Mouse (Mus musculus) CH12.LX (cell line): ENCODE data around the gene Vipr2. TPM values are rescaled to one million over a fixed set of nuclear protein-coding genes. Genes with fewer than 3 reads are reported as not detected.
A peak's percentile ranks its signal among the peaks of the same experiment; 100 is the strongest.

ENCODE experiments used
- DNase-seq: peaks from one replicate; pipeline ENCODE4 v3.0.0-alpha.2; 2013; ENCODE audit errors: extremely low read depth
- H3K27ac ChIP-seq: 2 replicates; pipeline ENCODE4 v1.5.1; 2012; ENCODE audit warnings: low read depth, mild to moderate bottlenecking, control low read depth, moderate library complexity; ENCODE audit not compliant: insufficient read depth
- H3K27me3 ChIP-seq: replicated peaks from 2 replicates; pipeline ENCODE3; 2012; ENCODE audit warnings: inconsistent platforms
- H3K36me3 ChIP-seq, 2 experiments: replicated peaks in 1 of 2; 2 replicates each; pipeline versions ENCODE3 to v1.6.1; 2012; ENCODE audit warnings: inconsistent platforms in 1 of 2, low read length in 1 of 2, mild to moderate bottlenecking in 1 of 2, mixed read lengths in 1 of 2, moderate library complexity in 1 of 2; ENCODE audit not compliant: control insufficient read depth in 1 of 2, insufficient read depth in 1 of 2
- H3K4me1 ChIP-seq, 2 experiments: 2 replicates each; pipeline ENCODE4 v1.6.1; 2012; ENCODE audit warnings: inconsistent platforms in 1 of 2, moderate library complexity in 1 of 2; ENCODE audit not compliant: insufficient read depth in 2 of 2, control insufficient read depth in 1 of 2
- H3K4me2 ChIP-seq: 2 replicates; pipeline ENCODE4 v1.6.1; 2012; ENCODE audit warnings: low read depth, mild to moderate bottlenecking, control low read depth; ENCODE audit not compliant: poor library complexity, insufficient read depth, severe bottlenecking
- H3K4me3 ChIP-seq, 3 experiments: fragments of 150-350 bp in 1 of 3; sonication (generic) in 1 of 3; replicated peaks in 1 of 3; 2 replicates each; pipeline versions ENCODE3 to v1.5.1; 2011 to 2012; ENCODE audit warnings: low read depth in 2 of 3, low read length in 2 of 3, mild to moderate bottlenecking in 2 of 3, moderate library complexity in 2 of 3, control low read depth in 1 of 3, improper control_type of control experiment in 1 of 3, inconsistent platforms in 1 of 3, mixed read lengths in 1 of 3; ENCODE audit not compliant: poor library complexity in 1 of 3
- H3K79me2 ChIP-seq: replicated peaks from 2 replicates; pipeline ENCODE4 v1.6.1; 2012; ENCODE audit warnings: mild to moderate bottlenecking, moderate library complexity; ENCODE audit not compliant: control insufficient read depth, poor library complexity, insufficient read depth, severe bottlenecking; ENCODE audit errors: extremely low read depth
- H3K9ac ChIP-seq: 2 replicates; pipeline ENCODE4 v1.6.1; 2012; ENCODE audit warnings: low read depth, mild to moderate bottlenecking, control low read depth, moderate library complexity; ENCODE audit not compliant: insufficient read depth
- H3K9me3 ChIP-seq: replicated peaks from 2 replicates; pipeline ENCODE3; 2012; ENCODE audit warnings: low read length, inconsistent platforms, mixed read lengths
- BHLHE40 ChIP-seq: IDR thresholded peaks from 2 replicates; pipeline ENCODE4 v1.6.1; 2011; ENCODE audit warnings: mild to moderate bottlenecking, low read depth, low read length, improper control_type of control experiment
- CHD1 ChIP-seq: IDR thresholded peaks from 2 replicates; pipeline ENCODE4 v1.6.1; 2012; ENCODE audit warnings: low read depth, low read length, improper control_type of control experiment, inconsistent platforms
- CHD2 ChIP-seq: IDR thresholded peaks from 2 replicates; pipeline ENCODE4 v1.6.1; 2011; ENCODE audit warnings: low read length, improper control_type of control experiment
- CTCF ChIP-seq, 2 experiments: IDR thresholded peaks in 1 of 2; conservative IDR thresholded peaks in 1 of 2; 2 replicates each; pipeline ENCODE4 v1.5.1; 2011 to 2012; ENCODE audit warnings: low read depth in 2 of 2, low read length in 2 of 2, improper control_type of control experiment in 1 of 2, inconsistent platforms in 1 of 2, mild to moderate bottlenecking in 1 of 2, moderate library complexity in 1 of 2
- E2F4 ChIP-seq: IDR thresholded peaks from 2 replicates; pipeline ENCODE4 v1.6.1; 2011; ENCODE audit warnings: low read depth, low read length, improper control_type of control experiment; ENCODE audit not compliant: insufficient replicate concordance
- ELF1 ChIP-seq: IDR thresholded peaks from 2 replicates; pipeline ENCODE4 v1.6.1; 2014; ENCODE audit warnings: low read depth, mild to moderate bottlenecking, inconsistent platforms, low read length, improper control_type of control experiment
- EP300 ChIP-seq: IDR thresholded peaks from 2 replicates; pipeline ENCODE4 v1.6.1; 2011; ENCODE audit warnings: low read length, improper control_type of control experiment
- ETS1 ChIP-seq: conservative IDR thresholded peaks from 2 replicates; pipeline ENCODE4 v1.6.1; 2012; ENCODE audit warnings: low read depth, mild to moderate bottlenecking, inconsistent platforms, low read length, improper control_type of control experiment, moderate library complexity
- GABPA ChIP-seq: IDR thresholded peaks from 2 replicates; pipeline ENCODE4 v1.6.1; 2012; ENCODE audit warnings: low read depth, low read length, improper control_type of control experiment, inconsistent platforms; ENCODE audit not compliant: insufficient replicate concordance
- HCFC1 ChIP-seq: IDR thresholded peaks from 2 replicates; pipeline ENCODE4 v1.6.1; 2012; ENCODE audit warnings: low read depth, mild to moderate bottlenecking, inconsistent platforms, low read length, improper control_type of control experiment
- IRF4 ChIP-seq: IDR thresholded peaks from 2 replicates; pipeline ENCODE4 v1.6.1; 2014; ENCODE audit warnings: low read depth, mild to moderate bottlenecking, inconsistent platforms, low read length, improper control_type of control experiment
- JUN ChIP-seq: IDR thresholded peaks from 2 replicates; pipeline ENCODE4 v1.6.1; 2011; ENCODE audit warnings: low read depth, mild to moderate bottlenecking, low read length, improper control_type of control experiment, moderate library complexity; ENCODE audit not compliant: insufficient read depth
- JUND ChIP-seq: conservative IDR thresholded peaks from 2 replicates; pipeline ENCODE4 v1.6.1; 2011; ENCODE audit warnings: low read depth, low read length, improper control_type of control experiment
- KAT2A ChIP-seq: IDR thresholded peaks from 2 replicates; pipeline ENCODE4 v1.6.1; 2012; ENCODE audit warnings: low read length, improper control_type of control experiment, inconsistent platforms; ENCODE audit not compliant: insufficient replicate concordance
- MAFK ChIP-seq: IDR thresholded peaks from 2 replicates; pipeline ENCODE4 v1.6.1; 2011; ENCODE audit warnings: low read length, improper control_type of control experiment; ENCODE audit not compliant: insufficient replicate concordance
- MAX ChIP-seq: IDR thresholded peaks from 2 replicates; pipeline ENCODE4 v1.6.1; 2011; ENCODE audit warnings: low read length, improper control_type of control experiment
- MAZ ChIP-seq: IDR thresholded peaks from 2 replicates; pipeline ENCODE4 v1.6.1; 2012; ENCODE audit warnings: low read depth, mild to moderate bottlenecking, inconsistent platforms, low read length, improper control_type of control experiment, moderate library complexity
- MEF2A ChIP-seq: IDR thresholded peaks from 2 replicates; pipeline ENCODE4 v1.6.1; 2014; ENCODE audit warnings: low read depth, mild to moderate bottlenecking, inconsistent platforms, low read length, improper control_type of control experiment, borderline replicate concordance
- MXI1 ChIP-seq: IDR thresholded peaks from 2 replicates; pipeline ENCODE4 v1.6.1; 2011; ENCODE audit warnings: mild to moderate bottlenecking, low read depth, low read length, improper control_type of control experiment
- MYC ChIP-seq: IDR thresholded peaks from 2 replicates; pipeline ENCODE4 v1.6.1; 2011; ENCODE audit warnings: low read depth, mild to moderate bottlenecking, improper control_type of control experiment, low read length
- NELFE ChIP-seq: IDR thresholded peaks from 2 replicates; pipeline ENCODE4 v1.6.1; 2011; ENCODE audit warnings: low read depth, low read length, improper control_type of control experiment
- NRF1 ChIP-seq: IDR thresholded peaks from 2 replicates; pipeline ENCODE4 v1.6.1; 2014; ENCODE audit warnings: low read depth, mild to moderate bottlenecking, inconsistent platforms, low read length, improper control_type of control experiment, moderate library complexity
- PAX5 ChIP-seq: IDR thresholded peaks from 2 replicates; pipeline ENCODE4 v1.6.1; 2012; ENCODE audit warnings: low read length, inconsistent platforms, mixed read lengths
- POLR2A ChIP-seq: IDR thresholded peaks from 2 replicates; pipeline ENCODE4 v1.6.1; 2011; ENCODE audit warnings: low read depth, mild to moderate bottlenecking, improper control_type of control experiment, low read length
- POLR2AphosphoS2 ChIP-seq: IDR thresholded peaks from 2 replicates; pipeline ENCODE4 v1.6.1; 2011; ENCODE audit warnings: low read depth, low read length, improper control_type of control experiment
- RAD21 ChIP-seq: IDR thresholded peaks from 2 replicates; pipeline ENCODE4 v1.6.1; 2011; ENCODE audit warnings: low read depth, mild to moderate bottlenecking, low read length, improper control_type of control experiment, moderate library complexity
- RCOR1 ChIP-seq: conservative IDR thresholded peaks from 2 replicates; pipeline ENCODE4 v1.6.1; 2012; ENCODE audit warnings: low read depth, mild to moderate bottlenecking, inconsistent platforms, low read length, improper control_type of control experiment
- SIN3A ChIP-seq: IDR thresholded peaks from 2 replicates; pipeline ENCODE4 v1.6.1; 2012; ENCODE audit warnings: low read length, improper control_type of control experiment, inconsistent platforms
- SMC3 ChIP-seq: IDR thresholded peaks from 2 replicates; pipeline ENCODE4 v1.6.1; 2011; ENCODE audit warnings: low read depth, low read length, improper control_type of control experiment
- TBP ChIP-seq: conservative IDR thresholded peaks from 2 replicates; pipeline ENCODE4 v1.6.1; 2011; ENCODE audit warnings: low read depth, low read length, improper control_type of control experiment
- TCF12 ChIP-seq: IDR thresholded peaks from 2 replicates; pipeline ENCODE4 v1.6.1; 2014; ENCODE audit warnings: low read depth, mild to moderate bottlenecking, inconsistent platforms, low read length, improper control_type of control experiment
- UBTF ChIP-seq: IDR thresholded peaks from 2 replicates; pipeline ENCODE4 v1.6.1; 2012; ENCODE audit warnings: low read depth, mild to moderate bottlenecking, inconsistent platforms, low read length, improper control_type of control experiment, moderate library complexity
- USF1 ChIP-seq: IDR thresholded peaks from 2 replicates; pipeline ENCODE4 v1.6.1; 2014; ENCODE audit warnings: low read depth, mild to moderate bottlenecking, inconsistent platforms, low read length, improper control_type of control experiment
- USF2 ChIP-seq: conservative IDR thresholded peaks from 2 replicates; pipeline ENCODE4 v1.6.1; 2011; ENCODE audit warnings: low read depth, low read length, improper control_type of control experiment
- ZC3H11A ChIP-seq: IDR thresholded peaks from 2 replicates; pipeline ENCODE4 v1.6.1; 2012; ENCODE audit warnings: low read depth, mild to moderate bottlenecking, inconsistent platforms, low read length, improper control_type of control experiment
- ZKSCAN1 ChIP-seq: IDR thresholded peaks from 2 replicates; pipeline ENCODE4 v1.6.1; 2012; ENCODE audit warnings: low read depth, inconsistent platforms, low read length, improper control_type of control experiment, borderline replicate concordance
- ZMIZ1 ChIP-seq: IDR thresholded peaks from 2 replicates; pipeline ENCODE4 v1.6.1; 2012; ENCODE audit warnings: low read depth, mild to moderate bottlenecking, inconsistent platforms, low read length, improper control_type of control experiment
- ZNF384 ChIP-seq: IDR thresholded peaks from 2 replicates; pipeline ENCODE4 v1.6.1; 2012; ENCODE audit warnings: low read depth, low read length, improper control_type of control experiment, inconsistent platforms
- dilution Hi-C: fragments of 300-500 bp; cut with MboI; formaldehyde crosslinking; loops from 2 replicates; pipeline ENCODE4 v1.14.3; 2020; ENCODE audit warnings: low sequenced_read_pairs; ENCODE audit not compliant: extremely low pct_unique_long_range_greater_than_20kb, extremely low pct_ligation_motif_present
- in situ Hi-C: fragments of 300-500 bp; cut with MboI; formaldehyde crosslinking; loops from 3 replicates; pipeline ENCODE4 v1.14.3; 2019; ENCODE audit warnings: low sequenced_read_pairs, low pct_ligation_motif_present, low pct_unique_long_range_greater_than_20kb, mixed read lengths
- polyA plus RNA-seq: library from polyadenylated mRNA; unstranded; fragments of >175 nt; gene quantifications from 2 replicates; pipeline ENCODE4 v1.2.1, GENCODE M21; 2012; ENCODE audit warnings: low read depth; ENCODE audit not compliant: insufficient read length
- total RNA-seq, 2 experiments: library from RNA; depleted of rRNA; stranded (reverse); fragments of 300-350 nt in 1 of 2; fragments of >200 nt in 1 of 2; gene quantifications; 2 replicates each; pipeline ENCODE4 v1.2.3; 2012 to 2014

Gene Vipr2
- total and polyA plus RNA-seq, 3 experiments: 0.05 to 0.19 TPM; not detected in 1

GRCm38 (mm10) chr12:116145246-116145645 is 67.7 kb downstream of the Vipr2 start:
- H3K4me3 ChIP-seq: no peak overlapping the region
- H3K27ac ChIP-seq: no peak overlapping the region
- H3K27me3 ChIP-seq: no peaks in the 10 kb centered on the region
- H3K9ac ChIP-seq: no peak overlapping the region
- dilution Hi-C loops: no loop called here
- H3K79me2 ChIP-seq: no peaks in the 10 kb centered on the region
- H3K4me1 ChIP-seq: peaks cover 29 to 80% of the 10 kb centered on the region in 2 experiments
- H3K9me3 ChIP-seq: no peaks in the 10 kb centered on the region
- no peaks in the 10 kb centered on the region for H3K36me3 ChIP-seq
- TF ChIP-seq CHD2 (0 out of 2 replicates have a peak, but pooled peaks have one; percentile 58), NRF1 (no peak), POLR2A (no peak), PAX5 (no peak), MEF2A (peak; percentile 72), TCF12 (peak; percentile 74), POLR2AphosphoS2 (no peak), ETS1 (peak; percentile 84), USF1 (no peak), MAX (no peak), IRF4 (peak; percentile 85), JUN (no peak), ELF1 (no peak), MAFK (0 out of 2 replicates have a peak, but pooled peaks have one; percentile 61), TBP (no peak), ZNF384 (no peak), BHLHE40 (peak; percentile 82), SIN3A (no peak), JUND (no peak), UBTF (no peak), ZMIZ1 (no peak), RAD21 (no peak), USF2 (no peak), ZC3H11A (no peak), KAT2A (no peak), NELFE (no peak), CTCF (conservative IDR thresholded peaks at IDR 0.05 in 1 of 2, IDR thresholded peaks at IDR 0.05 in 1 of 2; ENCODE audit: low read depth in 2 of 2, low read length in 2 of 2) (no peak), RCOR1 (peak; percentile 64; the same call in 1 of the 2 replicates), MXI1 (no peak), SMC3 (no peak), ZKSCAN1 (no peak), CHD1 (no peak), HCFC1 (no peak), GABPA (no peak), MYC (no peak), E2F4 (no peak), EP300 (peak; percentile 78), MAZ (0 out of 2 replicates have a peak, but pooled peaks have one; percentile 48)
- 0 out of 2 replicates have a peak overlapping the region, but pooled peaks have one; percentile 11 for H3K4me2 ChIP-seq
- peak; percentile 78 for DNase-seq
- in situ Hi-C loops: no loop called here
